Mouse (Mus musculus) hindbrain, embryonic 16.5 days (tissue): ENCODE data around the gene Fjx1. TPM values are rescaled to one million over a fixed set of nuclear protein-coding genes. Genes with fewer than 3 reads are reported as not detected.

Source experiments
- ATAC-seq: fragments of 200-750 bp; cut with Nextera tagmentation; 2 replicates; pipeline ENCODE4 v1.8.0; 2017; ENCODE audit warnings: moderate TSS enrichment, moderate library complexity
- H3K27ac ChIP-seq: fragments of 300-500 bp; sonication (generic); 2 replicates; pipeline ENCODE4 v1.5.1; 2014; ENCODE audit warnings: low read depth, mild to moderate bottlenecking, control low read depth, low read length, moderate library complexity
- H3K27me3 ChIP-seq: fragments of 300-500 bp; sonication (generic); replicated peaks from 2 replicates; pipeline ENCODE4 v1.6.1; 2014; ENCODE audit warnings: low read length; ENCODE audit not compliant: control insufficient read depth, insufficient read depth
- H3K36me3 ChIP-seq: fragments of 300-500 bp; sonication (generic); 2 replicates; pipeline ENCODE4 v1.6.1; 2014; ENCODE audit warnings: mild to moderate bottlenecking, low read length, moderate library complexity, mixed read lengths; ENCODE audit not compliant: control insufficient read depth, insufficient read depth
- H3K4me1 ChIP-seq: fragments of 300-500 bp; sonication (generic); 2 replicates; pipeline ENCODE4 v1.6.1; 2014; ENCODE audit warnings: low read depth, low read length; ENCODE audit not compliant: control insufficient read depth, insufficient read depth
- H3K4me2 ChIP-seq: fragments of 300-500 bp; sonication (generic); 2 replicates; pipeline ENCODE4 v1.6.1; 2014; ENCODE audit warnings: mild to moderate bottlenecking, low read length, control low read depth, moderate library complexity
- H3K4me3 ChIP-seq: fragments of 300-500 bp; sonication (generic); 2 replicates; pipeline ENCODE4 v1.5.1; 2014; ENCODE audit warnings: mild to moderate bottlenecking, low read length, control low read depth, moderate library complexity
- H3K9ac ChIP-seq: fragments of 300-500 bp; sonication (generic); 2 replicates; pipeline ENCODE4 v1.6.1; 2014; ENCODE audit warnings: low read depth, mild to moderate bottlenecking, control low read depth, low read length, moderate library complexity
- H3K9me3 ChIP-seq: fragments of 300-500 bp; sonication (generic); 2 replicates; pipeline ENCODE4 v1.6.1; 2014; ENCODE audit warnings: mild to moderate bottlenecking, low read length, moderate library complexity; ENCODE audit not compliant: control insufficient read depth
- WGBS: fragments of 180-500 bp; shearing (Covaris S2); extraction: QIAGEN DNeasy Blood & Tissue Kit; methylation state at CpG from one replicate; pipeline ENCODE4 v1.1.7; 2014; 5-methylcytosine and 5-hydroxymethylcytosine counted together
- polyA plus RNA-seq: library from polyadenylated mRNA; unstranded; fragments of >200 nt; fragmentation: Nextera tagmentation; extraction: Ambion mirVana; gene quantifications from 2 replicates; pipeline ENCODE4 v1.2.1, GENCODE M21; 2015

Fjx1 gene
- polyA plus RNA-seq, 1 experiment from 2014 or later, result 24.8 TPM

DNA sequence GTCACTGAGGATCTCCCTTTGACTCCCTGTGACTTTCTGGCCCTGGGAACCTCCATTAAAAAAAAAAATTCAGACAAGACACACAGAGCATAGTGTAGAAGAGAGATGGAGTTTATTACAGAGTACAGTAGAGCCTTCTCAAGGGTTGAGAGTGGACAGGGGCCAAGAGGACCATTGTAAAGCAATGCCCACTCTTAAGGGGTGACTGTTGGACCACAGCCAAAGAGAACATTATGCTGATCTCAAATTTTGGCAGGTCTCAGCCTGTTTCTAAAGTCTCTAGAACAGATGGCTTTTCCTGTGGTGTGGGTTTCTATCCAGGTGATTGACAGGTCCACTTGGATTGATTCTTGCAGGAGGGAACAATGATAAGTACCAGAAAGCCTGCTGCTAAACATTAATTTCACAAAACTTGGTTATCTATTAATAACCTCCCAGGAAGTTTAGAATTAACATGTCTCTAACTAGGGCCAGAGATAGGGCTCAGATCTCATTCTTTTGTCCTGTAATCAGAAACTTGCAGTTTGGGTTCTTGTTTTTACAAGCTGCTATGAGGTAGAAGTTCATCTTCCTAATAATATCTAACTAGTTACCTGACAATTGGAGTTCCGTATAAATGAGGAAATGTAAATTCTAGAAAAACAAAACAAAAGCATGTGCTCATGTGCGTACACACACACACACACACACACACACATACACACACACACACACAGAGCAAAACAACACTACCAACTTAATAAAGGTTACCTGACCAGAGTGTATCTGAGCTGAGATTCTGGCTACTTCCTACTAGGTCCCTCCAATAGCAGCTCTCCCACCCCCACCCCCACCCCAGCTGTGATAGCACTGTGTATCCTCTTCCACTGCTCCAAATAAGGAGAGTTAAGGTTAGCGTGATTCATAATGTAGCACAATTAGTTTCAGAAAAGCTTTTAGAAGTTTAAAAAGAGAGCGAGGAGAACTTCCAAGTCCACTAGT lies 45.7 kb downstream of the Fjx1 start:
- H3K36me3 ChIP-seq, result no peaks in the 10 kb centered on the region
- 74% methylated on average over 4 of the region's 4 CpGs for WGBS
- H3K27ac ChIP-seq, result no peak overlapping the region
- H3K4me3 ChIP-seq, result no peak overlapping the region
- H3K9ac ChIP-seq, result no peak overlapping the region
- peaks cover 2% of the 10 kb centered on the region; the same call in 1 of the 2 replicates for H3K4me1 ChIP-seq
- peak overlapping the region; percentile 34; the same call in 1 of the 2 replicates for H3K4me2 ChIP-seq
- ATAC-seq, result peak; percentile 67
- H3K9me3 ChIP-seq, result no peaks in the 10 kb centered on the region
- H3K27me3 ChIP-seq, result no peaks in the 10 kb centered on the region; the same call in 1 of the 2 replicates

DNA sequence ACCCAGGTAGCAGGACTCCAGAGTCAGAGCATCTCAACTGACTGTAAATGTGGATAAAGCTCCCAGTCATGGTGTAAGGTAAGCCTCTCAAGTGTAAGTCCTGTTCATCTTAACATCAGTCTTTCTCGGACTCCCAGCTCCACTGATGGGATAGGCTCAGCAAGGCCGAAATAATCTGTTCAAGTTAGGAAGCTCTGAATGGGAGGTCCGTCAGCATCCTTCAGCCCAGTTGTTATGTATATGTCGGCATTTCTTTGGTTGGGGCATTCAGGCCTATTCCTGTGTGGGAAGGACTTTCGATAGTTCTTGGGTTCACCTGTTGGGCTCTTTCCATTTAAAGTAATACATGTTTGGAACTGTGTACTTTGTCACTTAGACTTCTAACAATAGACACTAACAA lies 48.3 kb downstream of the Fjx1 start:
- WGBS, result 73% methylated on average over 5 of the region's 5 CpGs
- ATAC-seq, result no peak
- no peaks in the 10 kb centered on the region for H3K36me3 ChIP-seq

DNA sequence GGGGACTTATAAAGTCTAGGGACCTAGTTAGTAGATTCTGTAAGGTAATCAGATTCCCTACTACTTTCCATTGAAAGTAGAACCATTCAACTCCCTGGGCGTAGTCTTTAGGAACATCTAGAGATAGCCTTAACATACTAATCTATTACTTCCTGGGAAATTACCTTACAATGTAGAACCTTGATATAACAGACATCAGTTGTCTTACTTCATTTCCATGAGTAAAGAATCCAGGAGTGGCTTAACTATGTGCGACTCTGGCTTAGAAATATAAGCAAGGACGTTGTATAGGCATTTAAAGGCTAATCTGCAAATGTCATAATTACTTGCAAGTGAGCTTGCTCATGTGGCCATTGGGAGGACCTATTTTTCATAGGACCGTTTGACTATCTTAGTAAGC lies 49.0 kb downstream of the Fjx1 start:
- WGBS, result 90% methylated on average over 4 of the region's 4 CpGs
- Histone ChIP-seq H3K36me3 (no peaks in the 10 kb centered on the region), H3K9me3 (no peaks in the 10 kb centered on the region), H3K4me1 (peaks cover 16% of the 10 kb centered on the region), H3K27ac (no peak overlapping the region), H3K4me3 (no peak overlapping the region), H3K4me2 (no peak overlapping the region), H3K27me3 (no peaks in the 10 kb centered on the region; the same call in 1 of the 2 replicates), H3K9ac (no peak overlapping the region)
- ATAC-seq, result no peak

More for the DNA sequence above, 48.3 kb downstream of the Fjx1 start:
- H3K4me1 ChIP-seq, result peaks cover 13% of the 10 kb centered on the region
- H3K9ac ChIP-seq, result no peak overlapping the region
- no peak overlapping the region for H3K27ac ChIP-seq
- H3K4me3 ChIP-seq, result no peak overlapping the region
- no peak overlapping the region for H3K4me2 ChIP-seq
- no peaks in the 10 kb centered on the region for H3K9me3 ChIP-seq
- H3K27me3 ChIP-seq, result no peaks in the 10 kb centered on the region; the same call in 1 of the 2 replicates

DNA sequence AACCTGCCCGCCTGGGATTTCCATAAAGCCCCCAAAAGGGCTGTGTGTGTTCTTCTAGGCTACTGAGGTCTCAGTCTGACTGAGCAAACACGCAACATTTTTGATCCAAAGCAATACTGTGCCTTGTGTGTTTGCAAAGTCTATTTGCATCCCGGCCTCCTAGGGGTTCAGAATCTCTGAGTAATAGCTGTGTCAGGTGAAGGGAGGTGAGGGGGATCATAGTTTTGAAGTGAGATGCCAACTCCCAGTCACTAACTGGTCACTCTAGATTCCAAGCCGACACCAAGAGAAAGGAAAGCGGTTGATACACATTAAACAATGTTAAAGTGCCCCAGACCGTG lies 51.0 kb downstream of the Fjx1 start:
- Histone ChIP-seq H3K4me1 (peaks cover 21% of the 10 kb centered on the region), H3K9ac (peak overlapping the region; percentile 83), H3K27me3 (no peaks in the 10 kb centered on the region; the same call in 1 of the 2 replicates), H3K4me2 (peak overlapping the region; percentile 56), H3K36me3 (no peaks in the 10 kb centered on the region), H3K9me3 (no peaks in the 10 kb centered on the region), H3K4me3 (peak overlapping the region; percentile 72), H3K27ac (peak overlapping the region; percentile 91)
- WGBS, result 14% methylated on average over 6 of the region's 6 CpGs
- ATAC-seq, result no peak; the same call in 1 of the 2 replicates

DNA sequence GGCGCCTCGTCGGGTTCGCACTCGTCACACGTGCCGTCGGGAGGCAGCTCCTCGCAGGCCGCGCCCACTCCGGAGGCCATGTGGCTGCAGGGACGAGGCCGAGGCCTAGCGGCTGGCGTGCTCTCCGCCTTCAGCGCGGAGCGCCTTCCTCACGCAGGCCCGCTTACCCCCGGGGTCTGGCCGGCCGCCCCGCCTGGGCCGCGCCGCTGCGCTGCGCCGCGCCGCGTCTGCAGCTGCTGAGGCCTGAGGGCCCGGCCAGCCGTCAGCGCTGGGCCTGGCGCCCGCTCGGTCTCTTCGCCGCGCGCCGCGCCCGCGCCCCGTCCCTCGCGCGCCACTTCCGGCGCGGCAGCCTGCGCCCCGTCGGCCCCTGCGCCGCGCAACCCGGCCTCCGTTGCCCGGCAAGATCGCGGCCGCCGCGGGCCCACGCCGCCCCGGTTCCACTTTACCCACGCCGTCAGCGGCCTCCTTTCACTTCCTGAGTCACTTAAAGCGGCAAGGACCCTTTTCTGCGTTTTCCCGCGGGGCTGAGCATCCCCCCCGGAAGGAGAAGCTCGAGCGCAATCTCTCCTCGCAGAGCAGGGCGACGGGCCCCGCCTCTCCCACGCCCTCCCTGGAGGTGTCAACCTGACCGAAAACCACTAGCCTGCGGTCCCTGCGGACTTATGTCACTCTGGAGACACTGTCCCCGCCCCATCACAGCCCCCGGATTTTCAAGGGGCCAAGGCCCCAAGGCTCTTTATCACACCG lies 51.5 kb downstream of the Fjx1 start:
- peak; percentile 96 for ATAC-seq
- Histone ChIP-seq H3K4me2 (peak overlapping the region; percentile 56), H3K4me3 (peak overlapping the region; percentile 72), H3K9me3 (no peaks in the 10 kb centered on the region), H3K4me1 (peaks cover 21% of the 10 kb centered on the region), H3K27me3 (no peaks in the 10 kb centered on the region; the same call in 1 of the 2 replicates), H3K36me3 (no peaks in the 10 kb centered on the region), H3K9ac (peak overlapping the region; percentile 83), H3K27ac (peak overlapping the region; percentile 91)
- WGBS, result under 1% methylated on average over 87 of the region's 94 CpGs

DNA sequence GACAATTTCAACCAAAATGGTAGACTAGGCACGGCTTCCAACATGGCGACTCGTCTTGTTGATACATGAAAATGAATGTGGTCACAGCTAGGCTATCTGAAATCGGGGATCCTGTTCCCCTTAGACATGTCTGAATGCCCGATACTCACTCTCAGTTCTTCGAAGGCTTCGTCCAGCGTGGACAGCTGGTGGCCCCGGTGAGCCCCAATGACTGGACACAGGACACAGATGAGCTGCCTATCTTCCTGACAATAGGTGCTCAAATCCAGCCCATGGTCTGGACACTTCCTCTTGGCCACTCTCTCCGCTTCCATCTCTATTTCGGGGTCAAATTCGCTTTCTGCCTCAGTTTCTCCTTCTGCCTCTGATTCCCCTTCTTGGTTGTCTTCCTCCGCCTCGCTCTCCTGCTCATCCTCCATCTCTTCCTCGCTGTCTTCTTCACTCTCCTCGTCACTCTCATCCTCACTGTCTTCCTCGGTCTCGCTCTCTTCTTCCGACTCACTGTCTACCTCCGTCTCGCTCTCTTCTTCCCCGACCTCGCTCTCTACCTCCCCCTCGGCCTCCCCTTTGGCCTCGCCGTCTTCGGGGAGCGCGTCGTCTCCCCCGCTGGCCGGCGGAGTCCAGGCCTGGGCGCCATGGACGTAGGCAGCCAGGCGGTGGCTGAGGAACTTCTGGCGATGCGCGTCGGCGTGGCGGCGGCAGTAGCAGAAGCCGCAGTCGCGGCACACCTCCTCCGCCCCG lies 52.3 kb downstream of the Fjx1 start:
- 38% methylated on average over 48 of the region's 48 CpGs for WGBS
- Histone ChIP-seq H3K9ac (peak overlapping the region; percentile 83), H3K27me3 (no peaks in the 10 kb centered on the region; the same call in 1 of the 2 replicates), H3K36me3 (no peaks in the 10 kb centered on the region), H3K4me2 (peak overlapping the region; percentile 56), H3K4me3 (peak overlapping the region; percentile 72), H3K27ac (peak overlapping the region; percentile 91), H3K9me3 (no peaks in the 10 kb centered on the region), H3K4me1 (peaks cover 21% of the 10 kb centered on the region)
- no peak for ATAC-seq

Other genes with a start within 250 kb of the Fjx1 start
- gene Trim44, start 44.7 kb downstream of the Fjx1 start, polyA plus RNA-seq, result 40.3 and 50.8 TPM in 2 replicates
- gene Pamr1, start 97.5 kb upstream of the Fjx1 start, polyA plus RNA-seq, result 12.4 and 13.1 TPM in 2 replicates
- gene Slc1a2, start 206.2 kb upstream of the Fjx1 start, polyA plus RNA-seq, result 16.2 and 18.3 TPM in 2 replicates